Mouse (Mus musculus) gastrocnemius, postnatal 25 days (tissue): Measurements from ENCODE around the gene Gm10643. TPM values are rescaled to one million over a fixed set of nuclear protein-coding genes. Genes with fewer than 3 reads are reported as not detected.
A peak's percentile ranks its signal among the peaks of the same experiment; 100 is the strongest.

ENCODE experiments used
- DNase-seq: peaks from one replicate; pipeline ENCODE4 v3.0.0; 2022
- long read RNA-seq, 2 experiments: library from polyadenylated mRNA; stranded (forward); transcript quantifications; one replicate each; pipeline ENCODE4 v2.0.0; 2021
- total RNA-seq, 2 experiments: library from RNA; stranded (reverse); gene quantifications; 1 replicate in 1 of 2; 2 replicates in 1 of 2; pipeline ENCODE4 v1.2.3; 2021

The Gm10643 gene
- 1 to 10 TPM; 1.3 to 1.6 TPM for total RNA-seq
- long read RNA-seq, experiment 1, partial matches to known transcripts: 0 of 1 reads
- long read RNA-seq, experiment 1, other reads (novel, unspliced or antisense): 0 of 1 reads
- long read RNA-seq, experiment 2: 0 reads

DNA sequence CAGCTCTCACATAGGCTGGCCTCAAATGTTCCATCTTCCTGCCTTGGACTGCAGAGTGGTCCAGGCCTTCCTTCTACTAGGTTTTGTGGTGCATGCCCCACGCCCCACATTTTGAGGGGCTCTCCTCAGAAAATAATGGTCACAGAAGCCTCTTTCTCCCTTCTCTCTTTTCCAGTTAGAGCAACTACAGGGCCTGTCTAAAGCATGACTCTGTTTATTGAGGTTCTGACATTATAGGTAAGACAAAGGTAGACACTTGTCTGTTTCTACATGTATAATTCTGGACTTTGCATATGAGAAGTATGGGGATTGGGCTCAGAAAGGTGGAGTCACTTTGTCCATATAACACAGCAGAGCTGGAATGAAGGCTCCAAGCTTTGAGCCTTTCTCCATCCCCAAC lies at the start of gene Gm10643:
Gene Gm10643 (minus strand): TSS at position 101 of the 400 bp plus-strand sequence.
- DNase-seq: no peak

GRCm38 (mm10) chr8:84106216-84107040 lies 41.5 kb upstream of the Gm10643 start:
- DNase-seq: no peak

DNA sequence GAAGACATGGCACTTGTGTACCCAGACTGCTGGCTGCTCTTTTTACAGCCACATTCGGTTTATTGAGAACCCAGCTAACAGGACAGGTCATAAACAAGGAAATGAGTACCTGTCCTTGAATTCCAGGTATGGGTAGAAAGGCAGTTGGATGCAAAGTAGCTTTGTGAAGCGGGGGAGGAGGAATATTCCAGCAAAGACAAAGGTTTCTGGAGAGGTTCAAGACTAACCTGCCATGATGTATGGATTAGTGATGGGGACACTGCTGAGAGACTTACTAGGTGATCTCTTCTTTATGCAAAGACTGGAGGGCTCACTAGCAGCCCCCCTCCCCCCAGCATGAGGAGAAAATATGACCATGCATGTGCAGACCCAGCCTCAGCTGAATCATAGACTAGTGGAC lies 40.7 kb upstream of the Gm10643 start:
- no peak for DNase-seq

DNA sequence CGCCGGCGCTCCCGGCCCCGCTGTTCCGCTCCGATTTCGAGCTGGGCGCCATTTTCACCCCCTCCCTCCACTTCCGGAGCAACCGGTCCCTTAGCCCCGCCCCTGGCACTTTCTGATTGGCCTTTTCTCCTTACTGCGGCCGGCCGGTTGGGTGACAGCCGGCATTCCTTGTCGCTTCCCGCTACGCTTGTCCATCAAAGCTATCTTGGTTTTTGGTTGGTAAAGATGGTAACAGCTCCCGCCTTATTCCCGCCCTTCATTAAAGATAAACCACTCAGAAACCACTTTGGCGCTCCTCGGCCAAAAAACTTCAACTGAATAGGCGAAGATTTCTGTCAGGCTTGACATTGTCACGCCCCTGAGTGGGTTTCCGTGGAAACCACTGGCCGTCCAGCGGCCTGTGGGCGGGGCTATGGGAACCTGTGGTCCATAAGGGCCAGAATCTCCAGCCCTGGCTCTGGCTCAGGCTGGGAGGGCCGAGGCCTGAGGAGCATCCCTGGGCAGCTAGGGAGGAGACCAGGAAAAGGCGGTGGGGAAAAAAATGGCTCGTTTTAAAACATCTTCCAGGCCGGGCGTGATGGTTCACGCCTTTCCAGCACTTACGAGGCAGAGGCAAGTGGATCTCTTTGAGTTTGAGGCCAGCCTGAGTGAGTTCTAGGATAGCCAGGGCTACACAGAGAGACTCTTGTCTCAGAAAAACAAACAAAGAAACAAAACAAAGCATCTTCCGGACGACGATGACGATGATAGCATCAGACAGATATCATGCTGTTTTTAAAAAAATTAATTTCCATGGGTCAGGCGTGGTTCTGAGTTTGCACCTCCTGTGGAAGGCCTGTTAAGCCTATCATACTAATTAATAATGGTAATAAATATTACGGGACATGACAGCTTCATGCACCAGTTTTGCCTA lies 40.0 kb upstream of the Gm10643 start, which contains the start of gene Dcaf15:
Gene Dcaf15 (minus strand): TSS at position 72 of the 913 bp plus-strand sequence.
- peak; percentile 98 for DNase-seq

DNA sequence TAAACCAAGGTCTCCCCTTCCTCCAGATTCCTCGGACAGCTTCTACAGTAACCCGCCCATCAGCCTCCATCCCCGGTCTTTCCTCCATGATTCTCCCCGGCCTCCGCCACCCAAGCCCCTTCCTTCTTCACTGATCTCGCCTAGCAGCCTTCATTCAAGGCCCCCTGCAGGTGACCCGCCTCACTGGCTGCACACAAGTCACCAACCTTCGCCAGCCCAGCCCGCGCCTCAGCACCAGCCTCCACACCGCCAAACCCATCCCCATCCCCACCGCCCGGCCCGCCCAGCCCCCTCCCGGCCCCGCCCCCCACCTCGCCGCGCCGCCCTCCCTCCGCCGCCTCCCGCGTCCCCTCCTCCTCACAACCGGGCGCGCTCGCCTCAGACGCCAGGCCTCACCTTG lies 39.3 kb upstream of the Gm10643 start:
- DNase-seq: no peak

- no peak for DNase-seq
These were observed 38.7 kb upstream of the Gm10643 start for GRCm38 (mm10) chr8:84103601-84104000.

GRCm38 (mm10) chr8:84101476-84102270 lies 36.7 kb upstream of the Gm10643 start:
- no peak for DNase-seq

GRCm38 (mm10) chr8:84098376-84098775 lies 33.4 kb upstream of the Gm10643 start:
- DNase-seq: no peak

GRCm38 (mm10) chr8:84096061-84096460 lies 31.1 kb upstream of the Gm10643 start:
- no peak for DNase-seq

DNA sequence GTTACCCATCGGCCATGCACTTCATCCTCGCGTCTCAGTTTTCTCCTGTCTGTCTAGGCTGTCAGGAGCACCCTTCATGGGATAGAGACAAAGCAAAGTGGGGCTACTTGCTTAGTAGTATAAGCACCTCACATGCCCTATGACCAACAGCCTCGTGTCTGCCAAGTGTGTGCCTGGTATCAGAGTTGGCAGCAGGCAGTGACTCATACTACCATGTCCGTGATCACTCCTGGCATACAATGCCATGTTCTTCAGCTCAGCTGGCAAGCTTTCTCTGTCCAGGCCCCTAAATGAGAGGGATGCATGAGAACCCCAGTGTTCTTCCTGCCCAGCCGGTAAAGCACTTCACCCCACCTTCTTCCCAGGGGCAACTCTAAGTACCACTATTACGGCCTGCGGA lies 25.6 kb upstream of the Gm10643 start:
- DNase-seq: no peak

GRCm38 (mm10) chr8:84089277-84089676 lies 24.3 kb upstream of the Gm10643 start:
- DNase-seq: no peak

GRCm38 (mm10) chr8:84087821-84088220 lies 22.9 kb upstream of the Gm10643 start:
- no peak for DNase-seq

GRCm38 (mm10) chr8:84087156-84087555 lies 22.2 kb upstream of the Gm10643 start:
- no peak for DNase-seq

- no peak for DNase-seq
These were observed 19.6 kb upstream of the Gm10643 start for GRCm38 (mm10) chr8:84084341-84085115.

DNA sequence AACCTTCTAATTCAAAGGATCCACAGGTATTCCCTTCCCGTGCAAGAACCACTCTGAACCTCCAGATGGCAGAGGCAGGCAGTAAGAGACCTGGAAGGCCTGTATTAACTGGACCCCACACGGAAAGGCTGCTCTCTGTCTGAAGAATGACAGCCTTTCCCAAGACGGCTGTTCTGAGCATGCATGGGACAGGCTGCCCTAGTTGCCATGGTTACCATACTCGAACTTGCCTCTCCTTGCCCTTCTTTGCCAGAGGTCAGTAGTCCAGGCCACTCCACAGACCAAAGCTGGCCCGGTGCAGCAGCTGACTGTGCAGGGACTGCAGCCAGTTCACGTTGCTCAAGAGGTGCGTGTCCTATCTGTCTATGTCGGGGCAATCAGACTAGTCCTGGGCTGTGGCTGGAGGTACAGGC lies 18.9 kb upstream of the Gm10643 start:
- DNase-seq: peak; percentile 64

GRCm38 (mm10) chr8:84079206-84079605 lies 14.3 kb upstream of the Gm10643 start:
- no peak for DNase-seq

DNA sequence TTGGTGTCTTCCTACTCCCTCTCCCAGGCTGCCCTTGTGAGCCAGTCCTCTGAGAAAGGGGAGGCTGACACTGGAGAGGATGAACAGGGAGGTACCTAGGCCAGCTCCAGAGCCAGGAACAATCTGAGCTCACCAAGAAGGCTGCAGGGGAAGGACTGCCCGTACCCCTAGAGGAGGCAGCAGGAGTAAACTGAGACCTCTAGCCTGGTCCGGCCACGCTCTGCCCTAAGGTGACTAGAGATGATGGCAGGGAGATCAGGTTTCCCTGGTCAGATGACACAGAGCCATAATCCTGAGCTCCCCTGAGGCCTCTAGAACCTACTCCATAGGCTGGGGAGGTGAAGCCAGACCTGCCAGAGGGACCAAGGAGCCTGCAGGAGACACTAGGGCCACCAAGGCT lies 11.9 kb upstream of the Gm10643 start:
- no peak for DNase-seq

DNA sequence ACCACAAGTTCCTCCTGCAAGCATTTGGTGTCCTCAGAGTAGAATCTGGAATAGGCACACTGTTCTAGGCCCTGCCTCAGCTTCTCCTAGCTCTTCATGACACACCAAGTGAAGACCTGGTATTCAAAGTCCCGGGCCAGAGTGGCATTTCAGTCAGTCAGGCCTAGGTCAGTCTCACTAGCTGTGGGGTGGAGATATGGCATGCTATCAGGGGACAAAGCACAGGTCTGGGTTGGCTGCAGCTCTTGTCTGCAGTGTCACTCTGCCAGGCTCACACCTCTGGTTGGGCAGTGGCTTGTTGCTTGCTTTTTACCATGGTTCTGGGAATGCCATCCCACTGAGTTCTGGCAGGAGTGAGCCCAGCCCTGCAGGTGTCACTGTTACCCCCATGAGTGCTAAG lies 11.5 kb upstream of the Gm10643 start:
- no peak for DNase-seq

DNA sequence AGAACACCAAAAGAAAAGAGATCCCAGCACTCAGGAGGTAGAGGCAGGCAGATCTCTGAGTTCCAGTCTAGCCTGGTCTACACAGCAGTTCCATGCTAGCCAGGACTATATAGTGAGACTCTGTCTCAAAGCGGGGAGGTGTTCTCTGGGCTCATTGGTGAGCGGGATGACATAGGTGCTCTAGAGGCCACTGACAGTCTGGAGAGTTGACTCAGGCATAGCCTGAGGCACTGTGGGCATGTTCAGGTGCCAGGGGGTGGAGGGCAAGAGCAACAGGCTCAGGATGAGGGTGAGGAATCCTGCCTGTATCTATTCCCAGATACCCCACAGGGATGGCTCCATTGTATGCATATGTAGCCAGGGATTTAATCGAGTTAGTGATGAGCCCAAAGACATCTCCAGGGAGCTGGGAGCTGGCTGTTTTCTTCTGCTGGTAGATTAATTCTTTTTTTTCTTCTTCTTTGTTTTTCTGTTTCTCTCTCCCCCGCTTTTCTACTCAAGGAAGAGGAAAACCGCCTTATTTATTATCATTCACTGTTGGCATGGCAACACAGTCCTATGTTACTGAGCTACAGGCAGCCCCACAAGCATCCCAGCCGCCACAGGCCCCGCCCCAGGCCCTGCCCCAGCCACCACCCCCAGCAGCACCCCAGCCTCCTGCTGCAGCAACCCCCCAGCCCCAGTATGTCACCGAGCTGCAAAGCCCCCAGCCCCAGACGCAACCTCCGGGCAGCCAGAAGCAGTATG lies 8.5 kb upstream of the Gm10643 start:
- DNase-seq: no peak

DNA sequence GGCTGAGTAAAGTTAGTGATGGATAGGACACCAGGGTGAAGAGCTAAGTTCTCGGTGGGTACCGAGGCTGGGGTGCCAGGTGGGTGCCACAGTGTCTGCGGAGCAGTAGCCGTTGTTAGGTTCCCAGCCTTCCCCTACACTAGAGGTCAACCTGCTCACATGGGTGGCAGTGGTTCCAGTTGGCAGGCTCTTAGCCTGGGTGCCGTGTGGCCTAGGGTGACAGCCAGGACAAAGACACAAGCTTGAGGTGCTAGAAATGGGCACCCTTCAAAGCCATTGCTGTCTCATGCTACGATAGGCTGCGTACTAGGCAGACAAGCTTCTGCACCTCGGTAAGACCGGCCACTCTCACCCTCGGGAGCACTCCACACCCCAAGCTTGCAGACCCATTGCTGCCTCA lies 7.4 kb upstream of the Gm10643 start:
- DNase-seq: peak; percentile 18
